Mouse (Mus musculus) regulatory T cell (primary cell): ENCODE results near the gene Kdm5b.

Source experiments
- in situ Hi-C: fragments of 300-600 bp; cut with MboI, MseI; formaldehyde crosslinking; loops from one replicate; pipeline ENCODE4 v1.15.1; 2025; ENCODE audit warnings: high pct_unique_total_duplicates

Gene Kdm5b

DNA sequence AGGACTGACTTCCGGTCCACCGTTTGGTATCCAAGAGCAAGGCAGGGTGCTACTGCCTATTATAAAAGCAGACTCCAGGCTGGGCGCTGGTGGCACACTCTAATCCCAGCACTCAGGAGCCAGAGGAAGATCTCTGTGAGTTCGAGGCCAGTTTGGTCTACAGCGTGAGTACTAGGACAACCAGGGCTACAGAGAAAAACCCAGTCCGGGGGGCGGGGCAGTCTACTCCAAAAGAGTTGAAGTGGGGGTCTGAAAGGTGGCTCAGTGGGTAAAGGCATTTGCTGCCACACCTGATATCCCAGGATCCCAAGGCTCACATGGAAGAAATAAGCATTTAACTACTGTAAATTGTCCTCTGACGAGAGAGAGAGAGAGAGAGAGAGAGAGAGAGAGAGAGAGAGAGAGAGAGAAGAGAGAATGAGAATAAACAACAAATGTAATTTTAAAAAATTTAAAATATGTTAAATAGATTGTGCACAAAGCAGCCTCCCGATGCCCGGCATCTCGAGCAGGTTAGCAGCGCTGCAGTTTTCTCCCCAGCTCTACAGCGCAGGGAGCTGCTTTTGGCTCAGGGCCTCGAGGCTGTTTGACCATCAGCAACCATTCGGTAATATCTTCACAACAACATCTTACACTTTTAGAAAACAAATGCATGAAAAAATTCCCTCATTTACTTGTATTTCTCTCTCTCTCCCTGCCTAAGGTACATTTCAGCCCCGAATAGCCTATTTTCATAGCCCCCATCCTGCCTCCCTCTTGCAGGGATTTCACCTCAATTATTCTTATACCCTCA, 85.6 kb downstream of the Kdm5b start:
- in situ Hi-C loops = no loop called here

DNA sequence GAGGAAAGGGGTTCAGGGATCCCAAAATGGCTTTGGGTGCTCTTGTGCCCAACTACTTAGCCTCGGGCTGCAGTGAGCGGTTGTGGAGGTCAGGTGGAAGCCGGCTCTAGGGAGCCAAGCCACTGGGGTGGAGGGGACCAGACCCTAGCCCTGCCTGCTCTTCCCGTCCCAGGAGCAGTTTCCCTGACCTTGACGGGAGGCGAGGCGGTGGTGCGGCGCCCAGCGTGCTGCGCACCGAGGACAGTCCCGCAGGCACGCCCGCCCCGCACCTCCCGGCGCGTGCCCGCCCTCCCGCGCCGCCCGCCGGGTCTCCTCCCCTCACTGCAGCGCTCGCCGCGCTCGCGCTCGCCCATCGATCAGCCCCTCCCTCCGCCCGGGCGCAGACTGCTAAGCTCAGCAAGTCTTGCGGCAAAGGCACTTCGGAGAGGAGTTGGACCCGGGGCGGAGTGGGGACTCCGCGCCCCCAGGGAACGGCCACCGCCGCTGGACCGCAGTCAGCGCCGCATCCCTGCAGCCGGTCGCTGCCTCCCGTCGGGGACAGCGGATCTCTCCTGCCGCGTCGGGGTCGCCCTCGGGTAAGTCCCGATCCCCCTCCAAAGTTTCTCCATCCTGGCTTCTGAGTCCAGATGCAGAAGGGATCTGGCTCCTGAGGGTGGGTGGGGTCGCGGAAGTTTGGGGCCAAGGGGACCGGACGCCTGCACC, 86.4 kb downstream of the Kdm5b start, which contains the start of gene Syt2:
Syt2 (plus strand) TSS at position 417 of the 702 bp plus-strand sequence.
- in situ Hi-C loops = no loop called here

DNA sequence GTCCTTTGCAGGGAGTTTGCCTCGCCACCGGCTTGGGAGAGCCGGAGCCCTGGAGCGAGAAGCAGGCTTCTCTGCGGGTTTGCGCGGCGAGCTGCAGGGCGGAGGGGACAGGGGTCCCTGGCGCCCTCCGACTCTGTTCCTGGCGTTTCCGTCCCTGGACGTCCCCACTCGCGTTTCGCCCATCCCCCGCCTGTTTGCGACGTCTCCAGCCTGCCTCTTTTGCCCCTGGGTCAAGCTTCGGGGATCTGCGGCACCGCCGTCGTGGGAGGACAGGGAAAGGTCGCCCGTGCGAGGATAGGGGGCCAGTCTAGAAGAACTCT, 87.0 kb downstream of the Kdm5b start:
- in situ Hi-C loops = no loop called here

DNA sequence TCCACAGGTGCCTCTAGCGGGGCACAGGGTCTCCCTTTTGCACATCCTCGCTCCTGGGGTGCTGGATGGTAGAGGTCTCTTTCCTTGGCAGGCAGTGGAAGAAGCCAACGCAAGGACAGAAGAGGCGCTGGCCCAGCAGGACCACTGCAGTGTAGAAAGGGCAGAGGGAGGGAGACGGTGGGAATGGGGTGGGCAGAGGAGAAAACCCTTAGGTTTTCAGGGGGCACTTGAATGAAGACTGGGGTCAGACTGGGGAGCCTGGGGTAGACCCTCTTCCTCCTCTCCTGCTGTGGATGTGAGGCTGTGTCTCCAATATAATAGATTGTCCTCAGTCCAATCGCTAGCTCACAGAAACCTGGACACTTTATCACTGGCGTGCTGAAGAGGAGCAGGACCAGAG, 87.6 kb downstream of the Kdm5b start:
- in situ Hi-C loops = no loop called here

DNA sequence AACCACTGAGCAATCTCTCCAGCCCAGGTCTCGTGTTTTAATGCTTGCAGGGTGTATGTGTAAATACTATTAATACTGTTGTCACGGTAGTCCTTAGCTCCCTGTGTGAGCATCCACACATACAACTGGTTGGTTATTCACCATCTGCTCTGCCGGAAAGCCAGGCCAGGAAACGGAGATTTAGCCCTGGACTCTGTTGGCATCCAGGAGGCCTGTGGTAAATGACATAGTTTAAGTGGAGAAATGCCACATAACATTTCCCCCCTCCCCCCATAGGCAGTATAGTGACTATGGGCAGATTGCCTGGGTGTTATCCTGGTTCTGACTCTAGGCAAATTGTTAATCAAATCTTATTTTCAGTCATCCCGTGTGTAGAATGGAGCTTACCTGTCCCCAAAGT, 90.8 kb downstream of the Kdm5b start:
- in situ Hi-C loops = loop anchor here (10.0 kb wide), 1 partner anchor 1434 kb away; no protein-coding TSS in a partner anchor

DNA sequence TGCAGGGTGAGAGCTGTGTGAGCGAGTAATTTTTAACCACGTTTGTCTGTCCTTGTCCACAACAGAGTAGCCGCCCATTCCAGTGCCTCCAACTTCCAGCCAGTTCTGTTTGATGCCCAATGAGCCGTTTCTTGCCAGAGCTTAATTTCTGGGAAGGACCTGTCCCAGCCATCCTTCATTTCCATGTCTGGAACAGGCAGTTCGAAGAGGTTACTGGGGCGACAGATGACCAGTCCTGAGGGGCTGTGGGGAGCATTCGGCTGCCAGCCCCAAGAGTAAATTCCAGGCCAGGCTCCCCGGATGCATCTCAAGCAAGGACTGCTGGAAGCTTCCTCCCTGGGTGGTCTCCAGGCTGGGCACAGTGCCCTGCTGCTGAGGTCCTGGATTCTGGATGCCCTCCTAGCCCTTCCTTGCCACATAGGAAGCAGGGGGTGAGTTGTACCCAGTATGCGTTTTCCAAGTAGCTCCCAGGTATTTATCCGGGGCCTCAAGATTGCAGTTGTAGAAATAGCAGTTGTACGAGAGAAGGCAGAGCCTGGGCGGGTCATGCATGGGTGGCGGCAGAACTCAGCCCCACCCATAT, 91.4 kb downstream of the Kdm5b start:
- in situ Hi-C loops = loop anchor here (10.0 kb wide), 1 partner anchor 1433 kb away; no protein-coding TSS in a partner anchor

DNA sequence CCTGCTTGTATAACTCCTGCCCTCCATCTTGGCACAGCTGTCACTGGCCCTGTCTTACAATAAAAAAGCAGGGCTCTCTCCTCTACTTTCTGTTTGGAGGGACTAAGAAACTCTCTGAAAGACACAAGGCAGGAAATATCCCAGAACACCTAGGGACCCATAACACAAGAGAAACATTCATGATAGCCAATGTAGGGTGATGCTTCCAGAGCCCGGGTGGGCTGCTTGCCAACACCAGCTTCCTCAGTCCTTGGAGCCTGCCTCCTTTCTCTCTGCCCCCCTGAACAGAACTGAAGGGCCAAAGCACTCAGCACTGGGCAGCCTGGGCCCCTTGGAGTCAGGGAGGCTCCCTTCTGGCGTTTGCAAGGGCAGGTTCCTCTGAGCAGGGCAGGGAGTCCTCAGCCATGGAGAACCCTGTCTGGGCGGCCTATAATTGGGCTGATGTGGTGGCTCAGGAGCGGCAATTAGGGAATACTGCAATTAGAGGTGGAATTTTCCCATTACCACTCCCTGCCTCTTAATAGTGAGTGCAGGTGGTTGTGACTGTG, 92.0 kb downstream of the Kdm5b start:
- in situ Hi-C loops = loop anchor here (10.0 kb wide), 1 partner anchor 1433 kb away; no protein-coding TSS in a partner anchor

DNA sequence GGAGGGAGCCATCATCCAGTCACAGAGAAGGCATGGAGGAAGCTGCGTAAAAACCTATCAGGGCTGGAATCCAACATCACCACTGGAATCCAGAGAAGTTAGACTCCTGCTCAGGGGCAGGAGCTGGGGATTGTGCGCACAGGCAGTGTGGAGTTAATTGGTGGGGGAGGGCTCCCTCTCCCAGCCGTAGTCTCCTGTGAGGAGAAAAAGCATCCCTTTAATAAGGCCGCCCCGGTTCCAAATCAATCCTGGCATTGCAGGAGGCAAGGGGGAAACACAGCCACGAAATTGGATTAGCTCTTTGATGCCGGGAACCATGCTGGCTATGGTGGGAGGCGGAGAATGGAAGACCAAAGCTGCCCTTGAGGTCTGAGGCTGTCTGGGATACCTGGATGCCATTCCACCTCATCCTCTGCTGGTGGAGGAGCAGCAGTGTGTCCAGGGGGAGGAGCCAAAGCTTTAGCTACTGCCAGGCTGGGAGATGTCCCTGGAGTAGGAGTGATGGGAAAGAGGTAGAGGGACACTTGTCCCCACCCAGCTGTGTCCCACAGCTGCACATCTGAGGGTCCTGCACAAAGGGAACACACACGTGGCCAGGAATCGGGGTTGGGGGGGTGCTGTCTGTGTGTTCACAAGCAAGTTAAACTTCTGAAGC, 93.8 kb downstream of the Kdm5b start:
- in situ Hi-C loops = loop anchor here (10.0 kb wide), 1 partner anchor 1431 kb away; no protein-coding TSS in a partner anchor

DNA sequence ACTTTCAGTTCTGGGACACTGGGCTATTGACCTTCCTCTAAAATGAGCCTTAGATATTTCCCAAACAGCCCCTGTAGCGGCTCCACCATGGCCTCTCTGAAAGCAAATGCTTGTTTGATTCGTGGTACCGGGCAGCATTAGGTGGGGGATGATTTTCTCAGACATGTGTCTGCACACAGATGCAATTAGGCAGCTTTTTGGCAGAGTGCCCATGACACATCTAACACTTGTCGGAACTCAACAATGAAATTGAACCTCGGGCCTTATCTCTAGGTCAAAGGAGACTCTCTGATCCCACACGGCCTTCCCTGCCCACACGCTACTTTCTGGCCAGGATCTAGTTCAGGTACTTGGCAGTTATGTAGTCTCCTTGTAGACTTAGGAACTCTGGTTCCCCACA, 98.9 kb downstream of the Kdm5b start:
- in situ Hi-C loops = loop anchor here (10.0 kb wide), 1 partner anchor 1426 kb away; no protein-coding TSS in a partner anchor

DNA sequence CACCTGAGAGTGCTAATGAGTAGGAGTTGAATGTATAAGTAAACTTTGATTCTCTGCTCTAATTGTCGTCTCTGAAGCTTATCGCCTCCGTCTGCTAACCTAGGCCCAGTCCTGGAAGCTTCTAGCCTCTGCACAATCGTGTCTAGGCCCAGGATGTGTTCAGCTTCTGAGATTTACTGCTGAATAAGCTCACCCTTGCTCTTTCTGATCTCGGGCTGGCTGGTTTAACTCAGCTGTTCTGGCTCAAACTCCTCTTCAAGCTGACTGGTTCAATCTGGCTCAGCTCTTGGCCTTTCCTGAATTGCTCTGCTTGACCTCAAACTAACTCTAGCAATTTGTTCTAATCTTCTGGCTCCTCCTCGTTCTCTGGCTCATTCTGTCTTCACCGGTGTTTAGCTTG, 100.2 kb downstream of the Kdm5b start:
- in situ Hi-C loops = no loop called here

DNA sequence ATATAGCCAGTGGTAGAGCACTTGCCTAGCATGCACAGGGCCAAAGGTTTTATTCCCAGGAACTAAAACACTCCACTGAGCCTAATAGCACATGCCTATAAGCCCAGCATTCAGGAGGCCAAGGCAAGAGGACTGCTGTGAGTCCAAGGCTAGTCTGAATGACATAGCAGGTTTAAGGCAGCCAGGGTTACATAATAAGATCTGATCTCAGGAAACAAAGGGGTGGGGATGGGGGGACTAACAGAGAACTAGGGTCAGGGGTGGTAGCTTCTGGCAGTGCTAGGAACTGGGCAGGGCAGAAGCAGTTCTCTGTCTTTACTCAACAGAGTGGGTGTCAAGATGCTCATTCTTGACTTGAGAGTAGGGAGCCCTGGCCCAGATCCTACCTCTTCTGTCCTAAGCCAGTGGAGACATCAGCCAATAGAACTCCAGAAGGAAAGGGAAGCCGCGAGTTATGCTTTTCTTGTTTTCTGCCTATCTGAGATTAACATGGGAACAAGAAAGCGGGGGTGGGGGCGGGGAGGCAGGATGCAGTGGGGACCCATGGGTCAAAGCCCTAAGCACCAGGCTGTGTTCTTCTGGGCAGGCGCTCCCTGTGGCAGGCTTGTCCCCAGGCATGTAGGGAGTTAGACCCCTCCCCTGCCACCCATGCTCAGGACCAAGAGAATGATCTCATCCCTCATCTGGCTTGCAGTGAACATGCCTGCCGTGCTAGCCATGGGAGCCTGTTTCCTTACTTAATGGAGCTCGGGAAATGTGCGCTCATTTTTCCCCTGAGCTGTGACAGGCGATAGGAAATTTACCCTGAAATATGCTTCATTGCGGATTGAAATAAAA, 111.5 kb downstream of the Kdm5b start:
- in situ Hi-C loops = loop anchor here (5.0 kb wide), 1 partner anchor 181 kb away; no protein-coding TSS in a partner anchor

DNA sequence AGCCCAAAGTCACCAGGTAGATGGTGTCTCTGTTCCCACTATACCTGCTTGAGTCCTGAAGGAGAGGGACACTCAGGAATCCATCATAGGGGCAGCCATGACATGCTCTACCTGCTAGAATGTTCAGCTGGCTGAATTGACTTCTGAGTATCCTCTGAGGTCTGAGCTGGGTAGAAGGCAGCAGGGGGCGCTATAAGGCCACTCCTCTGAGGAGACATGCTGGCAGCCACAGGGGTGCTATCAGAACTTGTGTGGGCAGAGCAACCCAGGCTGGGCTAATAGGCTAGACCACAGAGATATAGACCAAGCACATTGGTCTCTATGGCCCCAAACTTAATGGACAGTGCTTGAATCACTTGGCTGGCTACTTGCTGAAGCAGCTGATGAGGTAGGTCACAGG, 114.3 kb downstream of the Kdm5b start:
- in situ Hi-C loops = loop anchor here (5.0 kb wide), 1 partner anchor 178 kb away; no protein-coding TSS in a partner anchor

DNA sequence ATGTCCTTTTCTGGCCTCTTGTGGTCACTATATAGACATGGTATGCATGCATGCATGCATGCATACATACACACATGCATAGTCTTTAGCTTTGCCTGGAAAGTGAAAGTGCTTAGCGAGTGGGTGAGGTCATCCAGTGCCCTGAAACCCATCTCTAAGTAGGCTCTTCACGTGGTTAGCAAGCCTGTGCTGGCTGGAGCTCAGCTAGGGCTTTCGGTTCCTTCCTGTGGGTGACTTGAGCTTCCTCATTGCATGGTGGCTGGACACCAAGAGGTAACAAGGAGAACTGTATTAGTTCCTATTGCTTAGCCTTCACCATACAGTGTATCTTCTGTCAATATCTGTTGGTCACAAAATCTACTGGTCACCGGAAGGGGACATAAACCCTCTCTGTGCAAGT, 119.5 kb downstream of the Kdm5b start:
- in situ Hi-C loops = no loop called here

DNA sequence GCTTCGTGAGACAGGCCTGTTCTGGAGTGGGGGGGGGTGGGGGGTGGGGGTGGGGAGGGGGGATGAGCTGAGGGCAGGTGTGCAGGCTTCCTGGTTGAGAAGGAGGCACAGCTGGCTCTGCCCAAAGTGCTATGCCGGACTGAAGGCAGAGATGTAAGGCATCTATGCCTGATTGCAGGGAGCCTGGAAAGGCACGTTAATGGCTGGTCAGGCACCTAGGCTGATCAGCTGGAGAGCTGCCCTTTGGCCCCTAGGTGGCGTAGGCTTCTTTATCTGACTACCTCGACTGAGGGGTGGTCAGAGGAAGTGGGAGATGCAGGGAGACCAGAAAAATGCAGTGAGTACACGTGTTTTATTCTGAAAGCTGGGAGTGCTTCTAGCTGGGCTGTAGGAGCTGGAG, 120.6 kb downstream of the Kdm5b start:
- in situ Hi-C loops = no loop called here

DNA sequence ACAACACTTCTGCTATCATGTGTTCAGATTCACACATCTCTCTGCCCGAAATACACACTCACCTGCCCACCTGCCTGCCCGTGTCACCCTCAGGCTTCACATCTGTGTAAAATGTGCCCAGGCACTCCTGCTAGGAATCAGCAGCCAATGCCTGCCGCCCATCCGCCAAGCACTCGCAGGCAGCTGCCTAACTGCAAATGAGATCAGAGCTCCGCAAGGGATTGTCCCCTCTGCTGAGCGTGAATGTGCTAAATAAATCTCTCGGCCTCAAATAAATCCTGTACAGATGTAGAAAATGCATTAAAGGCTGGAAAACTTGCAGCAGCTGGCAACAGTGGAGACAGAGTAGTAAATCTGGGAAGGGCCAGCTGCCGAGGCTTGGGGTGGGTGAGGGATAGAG, 122.5 kb downstream of the Kdm5b start:
- in situ Hi-C loops = no loop called here
